Mouse (Mus musculus): ENCODE measurements around the gene Rubcn.
"Not testable (repeated sequence)": the region's sequence is repeated elsewhere in the genome, so short reads cannot be mapped to it uniquely, and the experiment has no call there.

Gene Rubcn

DNA sequence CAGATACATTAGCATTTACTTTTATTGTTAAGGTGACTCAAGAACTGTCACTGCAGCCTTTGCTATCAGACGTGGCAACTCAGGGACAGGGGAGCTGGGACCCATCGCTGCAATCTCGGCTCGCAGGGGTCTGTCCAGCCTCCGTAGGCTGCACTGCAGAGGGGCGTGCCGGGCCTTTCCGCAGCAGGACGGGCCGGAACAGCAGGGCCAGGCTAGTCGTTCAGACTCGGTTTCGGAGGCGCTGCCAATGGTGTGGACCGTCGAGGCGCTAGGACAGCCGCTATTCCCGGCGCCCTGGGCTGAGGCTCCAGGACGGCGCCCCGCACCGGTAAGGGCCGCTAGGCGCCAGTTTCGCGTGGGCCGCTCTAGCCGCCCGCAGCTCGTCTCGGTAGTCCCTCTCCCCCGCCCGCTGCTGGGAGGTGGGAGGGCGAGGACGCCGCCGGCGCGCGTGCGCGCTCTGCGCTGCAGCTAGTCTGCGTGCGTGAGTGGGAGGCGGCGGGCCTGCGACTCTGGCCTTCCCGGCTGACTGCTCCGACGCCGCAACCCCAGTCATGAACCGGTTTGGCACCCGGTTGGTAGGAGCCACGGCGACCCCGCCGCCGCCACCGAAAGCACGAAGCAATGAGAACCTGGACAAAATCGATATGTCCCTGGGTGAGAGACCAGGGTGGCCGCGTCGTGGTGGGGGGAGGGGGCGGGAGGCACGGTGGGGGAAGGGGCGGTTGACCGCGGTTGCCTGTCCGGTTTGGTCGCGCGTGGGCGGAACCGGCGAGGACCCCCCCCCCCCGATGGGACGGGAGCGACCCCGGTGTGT is at the start of gene Rubcn, which contains the start of gene Fyttd1:
Gene Rubcn, minus strand, starts transcription at position 424 of the 814 bp plus-strand sequence.
Gene Fyttd1, plus strand, starts transcription at position 158 of the 814 bp plus-strand sequence.
- DNase-seq (ENCODE audit: low spot score in 2 of 2) = peak; percentile 94

DNA sequence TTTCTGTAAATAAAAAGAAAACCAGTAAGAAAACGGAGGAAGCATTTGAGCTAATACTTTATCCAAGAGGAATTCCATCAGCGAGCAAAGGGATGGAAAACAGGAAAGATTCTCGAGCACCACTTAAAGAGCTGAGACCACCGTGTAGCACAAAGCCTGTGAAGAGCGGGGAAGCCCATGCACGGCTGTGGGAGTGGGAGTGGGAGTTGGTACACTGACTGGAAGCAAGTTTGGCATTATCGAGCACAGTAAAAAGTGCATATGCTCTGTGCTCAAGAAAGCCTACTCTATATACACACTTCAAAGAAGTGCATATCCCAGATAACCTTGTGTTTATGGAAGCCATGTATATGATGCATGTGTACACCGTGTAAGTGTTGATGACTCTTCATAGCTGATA is 49.5 kb upstream of the Rubcn start:
- DNase-seq (ENCODE audit: low spot score in 2 of 2) = no peak

DNA sequence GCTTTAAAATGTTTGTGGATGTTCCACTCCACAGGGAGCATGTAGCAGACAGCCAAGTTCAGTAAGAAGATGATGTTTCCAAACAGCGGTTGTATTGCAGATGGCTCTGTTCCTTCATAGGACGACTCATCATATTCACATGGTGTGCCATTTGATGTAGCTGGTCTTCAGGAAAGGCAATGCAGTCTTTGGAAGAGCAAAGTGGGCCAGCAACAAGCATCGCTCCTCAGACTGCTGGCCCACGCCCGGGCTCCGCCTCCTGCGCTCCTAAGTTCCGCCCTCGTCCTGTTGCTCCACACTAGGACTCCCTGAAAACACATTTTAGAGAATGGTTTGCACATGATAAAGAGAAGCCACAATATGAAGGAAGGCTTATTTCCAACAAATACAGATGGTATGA is 49.1 kb upstream of the Rubcn start:
- not testable (repeated sequence) for DNase-seq (ENCODE audit: low spot score in 2 of 2)

DNA sequence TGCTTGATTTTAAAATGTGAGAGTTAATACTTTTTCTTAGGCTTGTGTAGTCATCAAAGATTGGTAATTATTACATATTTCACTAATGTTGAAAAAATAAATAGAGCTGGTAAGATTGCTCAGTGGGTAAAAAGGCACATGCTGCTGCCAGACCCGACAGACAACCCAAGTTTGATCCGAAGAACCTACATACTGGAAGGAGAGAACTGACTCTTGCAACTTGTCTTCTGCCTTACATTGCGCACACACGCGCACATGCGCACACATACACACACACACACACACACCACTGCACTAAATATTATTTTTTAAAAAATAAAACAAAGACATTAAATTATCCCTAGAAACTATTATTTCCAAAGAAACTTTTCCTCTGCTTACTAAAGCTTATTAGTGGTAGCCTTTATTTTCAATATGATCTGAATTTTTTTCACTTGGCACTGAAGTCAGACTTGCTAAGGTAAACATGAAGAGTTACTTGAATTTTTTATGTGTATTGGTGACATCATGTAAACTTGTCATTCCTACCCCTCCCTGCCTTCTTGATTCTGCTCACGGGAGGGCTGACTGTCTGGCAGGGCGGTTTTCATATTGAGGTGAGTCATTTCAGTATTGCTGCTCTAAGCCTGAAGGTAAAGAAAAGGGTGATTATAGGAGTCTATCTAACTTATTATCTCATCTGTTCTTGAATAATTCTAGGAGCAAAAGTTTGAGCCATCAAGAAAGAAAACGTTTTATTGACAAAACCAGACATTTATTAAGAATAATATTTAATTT is 37.9 kb upstream of the Rubcn start:
- DNase-seq (ENCODE audit: low spot score in 2 of 2) = no peak

DNA sequence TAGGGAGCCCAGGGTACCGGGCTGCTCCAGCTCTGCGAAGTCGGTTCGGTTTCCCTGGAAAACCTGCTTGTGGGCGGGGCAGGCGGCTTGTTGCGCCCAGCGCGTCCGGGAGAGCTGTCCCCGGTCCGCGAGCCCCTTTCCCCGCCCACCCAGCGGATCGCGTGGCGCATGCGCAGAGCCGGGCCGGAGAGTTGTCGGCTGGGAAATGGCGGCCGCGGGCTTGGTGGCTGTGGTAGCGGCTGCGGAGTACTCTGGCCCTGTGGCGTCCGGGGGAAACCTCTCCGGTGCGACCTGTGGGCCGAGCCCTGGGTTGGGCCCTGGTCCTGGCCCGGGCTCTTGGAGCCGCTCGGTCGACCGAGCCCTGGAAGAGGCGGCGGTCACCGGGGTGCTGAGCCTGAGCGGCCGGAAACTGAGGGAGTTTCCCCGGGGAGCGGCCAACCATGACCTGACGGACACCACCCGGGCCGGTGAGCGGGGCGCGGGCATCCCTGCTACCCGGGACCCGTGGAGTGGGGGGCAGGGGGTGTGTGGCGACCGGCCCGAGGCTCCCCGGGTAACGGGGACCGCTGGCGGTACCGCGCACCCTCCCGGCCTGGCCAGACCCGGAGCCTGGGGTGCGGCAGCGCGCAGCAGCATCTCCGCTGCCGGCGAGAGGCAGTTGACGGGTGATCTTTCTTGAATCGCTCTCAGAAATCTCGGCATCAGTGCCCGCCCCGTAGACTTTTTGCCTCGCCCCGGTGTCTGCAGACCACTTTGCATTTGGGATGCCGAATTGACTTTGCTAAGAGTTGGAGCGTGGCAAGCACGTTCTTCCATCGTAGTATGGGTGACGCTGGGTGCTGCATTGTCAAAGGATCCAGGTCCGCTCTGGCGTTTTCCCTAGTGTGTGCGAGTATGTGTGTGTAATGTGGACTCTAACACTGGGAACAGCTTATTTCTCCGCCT is 36.6 kb upstream of the Rubcn start, which contains the start of gene Lrch3:
Gene Lrch3, plus strand, starts transcription at position 164 of the 945 bp plus-strand sequence.
- DNase-seq (ENCODE audit: low spot score in 2 of 2) = peak; percentile 92 to 94

DNA sequence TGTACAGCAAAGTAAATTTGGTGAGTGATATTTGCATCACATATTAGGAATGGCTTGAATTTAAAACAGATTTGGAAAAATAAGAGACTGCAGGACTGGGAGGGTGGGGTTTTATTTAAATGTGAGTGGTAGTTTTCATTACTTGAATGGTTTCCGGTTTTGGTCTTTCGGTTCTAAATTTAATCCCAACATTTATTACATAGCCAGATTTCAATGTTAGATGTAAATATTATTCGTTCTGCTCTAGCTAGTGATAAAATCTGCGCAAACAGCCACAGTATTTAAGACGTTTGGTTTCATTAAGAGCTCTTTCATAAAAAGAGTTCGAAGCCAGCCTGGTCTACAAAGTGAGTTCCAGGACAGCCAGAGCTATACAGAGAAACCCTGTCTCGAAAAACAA is 35.6 kb upstream of the Rubcn start:
- DNase-seq (ENCODE audit: low spot score in 2 of 2) = no peak

DNA sequence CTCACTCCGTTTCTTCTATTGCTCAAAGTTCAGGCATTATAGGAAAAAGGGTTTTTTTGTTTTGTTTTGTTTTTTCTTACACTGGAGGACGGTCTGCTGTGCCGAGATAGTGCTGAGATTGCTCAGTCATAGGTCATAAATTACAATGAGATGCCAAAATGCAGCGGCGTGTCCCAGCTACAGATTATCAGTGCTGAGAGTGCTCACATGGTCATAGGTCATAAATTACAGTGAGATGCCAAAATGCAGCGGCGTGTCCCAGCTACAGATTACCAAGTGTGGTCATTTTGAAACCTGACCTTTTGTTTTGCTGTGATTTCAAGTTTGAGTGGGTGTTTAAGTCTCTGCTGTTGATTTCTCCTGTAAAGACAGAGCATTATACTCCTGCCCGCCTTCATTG is 29.2 kb upstream of the Rubcn start:
- peak in 1 of 2 experiments; percentile 18 for DNase-seq (ENCODE audit: low spot score in 2 of 2)

DNA sequence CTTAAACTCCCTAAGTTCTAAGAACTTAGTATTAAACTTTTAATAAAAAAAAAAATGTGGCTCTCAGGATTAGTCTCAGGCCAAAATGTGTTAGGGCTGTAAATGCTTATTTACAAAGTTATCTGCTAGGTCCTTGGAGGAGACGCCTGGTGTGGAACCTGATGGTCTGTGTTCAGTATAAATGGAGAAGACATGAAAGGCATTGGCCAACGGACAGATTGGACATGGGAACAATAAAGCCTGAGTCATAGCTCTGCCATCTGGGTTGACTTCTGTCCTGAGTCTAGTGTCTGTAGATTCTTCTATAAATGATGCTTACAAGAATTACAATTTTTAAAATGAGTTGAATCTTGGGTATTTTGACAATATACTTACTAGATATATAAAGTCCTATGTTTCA is 28.6 kb upstream of the Rubcn start:
- no peak for DNase-seq (ENCODE audit: low spot score in 2 of 2)

DNA sequence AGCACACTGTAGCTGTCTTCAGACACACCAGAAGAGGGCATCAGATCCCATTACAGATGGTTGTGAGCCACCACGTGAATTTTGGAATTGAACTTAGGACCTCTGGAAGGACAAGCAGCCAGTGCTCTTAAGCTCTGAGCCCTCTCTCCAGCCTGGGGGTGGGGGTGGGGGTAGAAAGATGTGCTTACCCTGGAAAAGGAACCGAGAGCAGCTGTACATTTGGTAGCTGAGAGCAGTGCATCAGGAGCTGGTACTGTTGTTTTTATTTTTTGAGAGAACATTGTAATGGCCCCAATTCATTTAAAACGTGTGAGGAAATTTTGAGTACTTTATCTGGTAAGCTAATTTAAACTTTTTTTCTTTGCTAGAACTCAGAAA is 24.5 kb upstream of the Rubcn start:
- no peak for DNase-seq (ENCODE audit: low spot score in 2 of 2)

DNA sequence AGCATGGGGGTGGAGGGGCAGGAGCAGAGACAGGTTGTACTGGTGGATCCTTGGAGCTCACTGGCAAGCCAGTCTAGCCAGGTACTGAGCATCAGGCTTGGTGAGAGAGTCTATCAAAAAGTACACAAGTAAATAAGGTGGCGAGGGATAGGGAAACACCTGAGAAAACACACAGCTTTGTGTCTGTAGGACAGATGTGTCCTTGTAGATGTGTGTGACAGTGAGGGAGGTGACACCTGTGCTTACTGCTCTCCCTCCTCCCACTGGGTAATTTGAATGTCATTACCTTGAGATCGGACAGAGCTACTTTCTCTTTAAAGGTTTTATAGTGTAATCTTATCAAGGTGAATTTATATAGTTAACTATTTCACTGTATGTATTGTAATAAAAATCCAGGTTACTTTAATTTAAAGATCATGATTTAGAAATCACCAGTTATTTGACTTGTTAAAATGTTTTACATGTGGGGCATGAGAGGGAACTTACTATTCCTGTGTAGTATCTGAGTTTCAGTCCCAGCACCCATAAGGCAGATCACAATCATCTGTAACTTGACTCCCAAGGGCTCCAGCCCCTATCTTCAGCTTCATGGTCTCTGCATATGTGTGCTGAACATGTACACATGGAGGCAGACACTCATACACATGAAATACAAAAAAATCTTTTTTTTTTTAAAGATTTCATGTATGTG is 23.9 kb upstream of the Rubcn start:
- no peak for DNase-seq (ENCODE audit: low spot score in 2 of 2)

DNA sequence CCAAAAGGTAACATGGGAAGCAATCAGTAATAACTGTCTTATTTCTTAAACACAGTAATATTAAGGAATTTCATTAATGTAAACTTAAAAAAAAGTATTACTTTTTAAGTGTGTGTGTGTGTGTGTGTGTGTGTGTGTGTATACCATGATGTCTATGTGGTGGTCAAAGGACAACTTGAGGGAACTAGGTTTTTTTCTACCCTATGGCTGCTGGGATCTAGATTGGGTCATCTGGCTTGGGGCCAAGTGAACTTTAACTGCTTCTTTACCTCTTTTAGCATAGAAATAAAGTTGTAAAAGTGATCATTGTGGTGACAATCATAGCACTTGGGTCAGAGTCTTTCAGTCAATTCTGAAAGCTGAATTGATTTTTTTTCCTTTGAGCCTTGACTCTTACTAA is 18.6 kb upstream of the Rubcn start:
- no peak for DNase-seq (ENCODE audit: low spot score in 2 of 2)

DNA sequence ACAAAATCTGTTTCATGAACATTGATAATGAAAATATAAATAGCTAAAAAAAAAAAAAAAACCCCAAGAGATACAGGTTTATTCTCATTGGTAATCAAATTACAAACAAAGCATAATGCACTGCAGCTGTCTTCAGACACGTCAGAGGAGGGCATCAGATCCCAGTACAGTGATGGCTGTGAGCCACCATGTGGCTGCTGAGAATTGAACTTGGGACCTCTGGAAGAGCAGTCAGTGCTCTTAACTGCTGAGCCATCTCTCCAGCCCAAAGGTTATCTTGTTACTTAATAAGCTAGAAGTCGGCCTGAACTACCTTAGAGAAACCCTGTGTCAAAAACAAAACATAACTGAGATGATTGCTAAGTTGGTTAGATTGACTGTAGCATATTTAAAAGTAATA is 12.3 kb upstream of the Rubcn start:
- no peak for DNase-seq (ENCODE audit: low spot score in 2 of 2)

DNA sequence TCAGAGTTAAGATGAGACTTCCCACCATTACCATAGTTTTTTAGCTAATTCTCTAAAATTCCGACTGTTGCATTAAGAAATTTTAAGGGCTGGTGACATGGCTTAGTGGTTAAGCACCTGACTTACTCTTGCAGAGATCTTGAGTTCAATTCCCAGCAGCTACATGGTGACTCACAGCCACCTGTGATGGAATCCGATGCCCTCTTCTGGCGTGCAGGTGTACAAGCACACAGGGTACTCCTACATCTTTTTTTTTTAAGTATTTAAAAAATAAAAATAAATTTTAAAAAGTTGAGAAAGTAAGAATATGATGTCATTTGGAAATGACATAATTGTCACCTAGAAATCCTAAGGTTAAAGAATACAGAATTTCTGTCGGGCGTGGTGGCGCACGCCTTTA is 10.4 kb upstream of the Rubcn start:
- DNase-seq (ENCODE audit: low spot score in 2 of 2) = no peak

DNA sequence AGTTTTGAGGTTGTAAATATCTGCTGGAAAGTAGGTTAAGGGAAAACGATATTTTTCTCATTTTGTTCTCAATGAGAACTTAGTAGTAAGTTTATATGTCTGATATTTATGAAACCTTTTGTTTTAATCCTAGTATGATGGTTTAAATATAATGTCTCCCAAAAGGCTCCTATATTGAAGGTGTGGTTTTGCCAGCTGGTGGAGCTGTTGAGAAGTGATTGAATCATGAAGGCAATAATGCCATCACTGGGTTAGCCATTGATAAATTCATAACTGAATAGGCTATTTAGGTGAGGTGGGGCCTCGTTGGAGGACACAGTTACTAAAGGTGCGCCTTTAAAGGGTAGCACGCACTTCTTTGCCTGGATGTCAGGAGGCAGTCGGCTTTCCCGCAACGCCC is 4.0 kb upstream of the Rubcn start:
- no peak for DNase-seq (ENCODE audit: low spot score in 2 of 2)

DNA sequence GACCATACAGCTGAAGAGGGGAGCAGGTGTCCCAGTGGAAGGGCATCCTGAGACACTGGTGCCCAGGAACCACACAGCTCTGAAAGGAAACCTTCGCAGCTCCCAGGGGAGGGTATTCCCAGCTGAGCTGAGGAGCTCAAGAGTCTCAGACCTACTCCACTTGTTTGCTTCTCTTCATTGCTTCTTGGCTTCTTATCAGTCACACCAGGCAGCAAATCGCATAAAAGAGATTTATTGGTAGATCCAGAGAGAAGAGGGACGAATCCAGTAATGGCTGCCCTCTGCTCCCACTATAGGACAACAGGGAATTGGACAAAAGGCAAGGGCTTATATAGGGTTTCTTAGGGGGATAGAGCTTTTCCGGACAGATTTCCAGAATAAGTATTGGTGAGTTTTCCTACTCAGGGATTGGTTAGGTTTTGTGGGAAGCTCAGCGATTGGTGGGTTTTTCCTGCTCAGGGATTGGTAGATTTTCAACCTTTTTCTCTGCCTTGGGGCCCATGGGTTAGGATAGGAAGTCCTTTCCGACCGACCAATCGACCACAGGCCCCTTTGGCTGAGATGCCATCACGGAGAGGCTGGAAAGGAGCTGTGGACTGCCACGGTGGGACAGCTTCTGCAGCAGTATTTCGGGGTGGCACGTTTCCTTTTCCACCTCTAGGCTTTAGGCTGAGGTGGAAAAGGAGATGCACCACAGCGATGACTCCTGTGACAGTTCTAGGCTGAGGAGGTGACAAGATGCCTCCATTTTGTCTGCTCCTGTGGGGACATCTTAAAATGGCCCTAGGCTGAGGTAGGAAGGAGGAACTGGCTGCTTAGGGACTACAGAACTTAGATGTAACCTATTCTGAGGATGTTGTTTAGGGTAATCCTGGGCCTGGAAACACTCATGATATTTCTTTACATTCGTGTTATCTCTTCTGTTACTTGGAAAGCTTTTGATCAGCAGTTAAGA is 1.7 kb upstream of the Rubcn start:
- DNase-seq (ENCODE audit: low spot score in 2 of 2) = no peak

DNA sequence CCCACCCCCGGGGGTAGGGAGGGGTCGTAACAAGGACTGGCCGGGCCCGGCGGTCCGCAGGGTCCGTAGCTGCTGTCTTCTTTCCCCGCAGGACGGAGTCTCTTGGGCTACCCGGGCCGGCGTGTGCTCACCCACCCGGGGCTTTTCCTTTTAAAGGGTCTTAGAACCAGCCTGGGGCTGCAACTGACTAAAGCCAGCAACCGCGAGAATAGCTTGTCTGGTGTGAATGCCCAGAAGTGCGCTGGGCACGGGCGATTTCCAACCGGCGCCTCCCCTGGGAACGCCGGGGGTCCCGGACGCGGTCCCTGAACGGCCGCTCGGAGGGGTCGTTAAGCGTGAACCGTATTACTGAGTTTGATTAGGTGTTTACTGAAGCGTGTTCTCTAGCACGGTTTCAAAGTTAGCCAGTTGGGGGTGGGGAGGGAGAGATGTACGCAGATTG is 612 bp upstream of the Rubcn start:
- DNase-seq (ENCODE audit: low spot score in 2 of 2) = peak in 1 of 2 experiments; percentile 37

DNA sequence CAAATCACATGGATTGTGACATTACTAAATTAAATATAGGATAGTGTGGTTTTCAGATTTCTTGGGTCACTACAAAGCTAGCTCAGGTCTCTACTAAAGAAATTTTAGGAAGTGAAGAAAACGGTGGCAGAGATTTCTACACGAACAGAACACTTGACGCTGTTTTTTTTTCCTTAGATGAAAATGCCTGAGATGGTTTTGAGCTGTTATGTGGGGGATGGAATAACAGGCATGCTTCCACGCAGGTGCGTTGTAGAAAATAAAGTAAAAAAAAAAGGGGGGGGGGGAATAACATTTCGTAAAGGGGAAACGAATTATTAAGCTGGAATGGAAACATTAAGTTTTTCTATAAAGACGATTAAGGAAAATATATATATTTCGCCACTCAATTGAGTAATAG is 735 bp downstream of the Rubcn start:
- DNase-seq (ENCODE audit: low spot score in 2 of 2) = no peak

DNA sequence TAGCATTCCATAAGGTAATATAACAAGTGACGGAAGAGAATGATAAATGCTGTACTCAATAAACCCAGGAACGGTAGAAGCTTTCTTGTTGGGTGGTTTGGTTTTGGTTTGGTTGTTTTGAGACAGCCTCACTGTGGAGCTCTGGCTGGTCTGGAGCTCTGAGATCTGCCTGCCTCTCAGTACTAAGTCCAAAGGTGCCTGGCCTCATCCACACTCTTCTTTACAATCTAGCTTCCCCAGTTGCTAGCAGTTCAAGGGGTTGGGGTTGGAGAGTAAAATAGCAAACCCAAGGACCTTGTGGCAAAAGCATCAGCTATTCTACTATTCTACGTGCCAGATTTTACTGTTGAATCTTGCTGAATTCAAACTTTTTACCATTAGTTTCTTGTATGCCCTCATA is 1.7 kb downstream of the Rubcn start:
- no peak for DNase-seq (ENCODE audit: low spot score in 2 of 2)

DNA sequence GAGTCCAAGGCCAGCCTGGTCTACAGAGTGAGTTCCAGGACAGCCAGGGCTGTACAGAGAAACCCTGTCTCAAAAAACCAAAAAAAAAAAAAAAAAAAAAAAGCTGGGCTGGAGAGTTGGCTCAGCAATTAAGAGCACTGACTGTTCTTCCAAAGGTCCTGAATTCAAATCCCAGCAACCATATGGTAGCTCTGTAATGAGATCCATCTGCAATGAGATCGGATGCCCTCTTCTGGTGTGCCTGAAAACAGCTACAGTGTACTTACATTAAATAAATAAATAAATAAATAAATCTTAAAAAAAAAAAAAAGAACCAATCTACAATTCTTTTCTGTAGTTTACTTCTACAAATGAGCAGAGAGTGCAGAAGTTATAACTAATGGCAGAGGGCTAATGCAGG is 2.3 kb downstream of the Rubcn start:
- DNase-seq (ENCODE audit: low spot score in 2 of 2) = not testable (repeated sequence)

DNA sequence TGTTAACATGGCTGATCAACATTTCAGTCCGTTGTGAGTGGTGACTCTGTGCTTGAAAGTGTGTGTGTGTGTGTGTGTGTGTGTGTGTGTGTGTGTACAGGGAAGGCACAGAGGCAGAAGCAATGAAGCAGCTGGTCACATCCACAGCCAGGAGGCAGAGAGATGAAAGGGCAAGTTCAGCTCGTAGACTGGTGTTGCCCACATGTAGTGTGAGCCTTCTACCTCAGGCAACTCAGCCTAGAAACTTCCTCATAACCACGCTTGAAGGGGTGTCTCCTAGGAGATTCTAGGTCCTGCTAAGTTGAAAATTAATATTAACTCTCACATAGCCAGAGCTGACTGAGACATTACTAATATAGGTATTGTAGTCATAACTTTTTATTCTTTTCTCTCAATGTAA is 4.2 kb downstream of the Rubcn start:
- no peak for DNase-seq (ENCODE audit: low spot score in 2 of 2)
